Mouse (Mus musculus) kidney, adult 11 months (tissue): Measurements from ENCODE around the gene Dcaf17.

Experiments used
- DNase-seq: peaks from one replicate; pipeline ENCODE4 v3.0.0; 2022

Dcaf17 gene

DNA sequence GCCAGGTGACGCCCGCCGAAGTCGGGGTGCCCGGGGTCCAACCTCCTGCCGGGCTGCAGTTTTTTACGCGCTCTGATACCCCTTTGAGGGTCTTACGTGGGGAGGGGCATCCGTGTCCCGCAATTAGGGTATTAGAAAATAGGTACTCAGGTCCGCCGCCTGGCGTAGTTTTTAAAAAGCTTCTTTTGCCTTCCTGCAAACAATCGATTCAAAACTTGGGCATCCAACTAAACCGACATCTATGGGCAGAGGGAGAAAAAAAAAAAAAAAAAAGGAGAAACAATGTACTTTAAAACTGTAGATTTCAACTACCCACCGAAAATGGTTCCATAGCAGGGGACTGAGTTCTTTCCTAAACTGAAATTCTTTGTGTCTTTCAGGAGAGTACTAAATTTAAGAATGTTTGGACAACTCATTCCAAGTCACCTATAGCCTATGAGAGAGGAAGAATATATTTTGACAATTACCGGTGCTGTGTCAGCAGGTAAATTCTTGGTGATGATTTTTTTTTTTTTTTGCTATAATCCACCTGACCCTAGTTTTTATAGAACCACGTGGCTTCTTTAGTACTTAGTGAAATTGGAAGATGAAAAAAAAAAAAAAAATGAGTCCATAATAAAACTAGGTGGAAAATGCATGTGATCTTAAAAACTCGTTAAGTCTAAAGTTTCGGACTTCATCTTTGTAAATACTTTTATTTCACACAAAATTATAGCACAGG is 1.1 kb downstream of the Dcaf17 start:
- DNase-seq, result no peak

- no peak for DNase-seq
Observed at GRCm38 (mm10) chr2:71071601-71072000, 16.5 kb downstream of the Dcaf17 start.

- no peak for DNase-seq
Observed at GRCm38 (mm10) chr2:71073330-71073729, 18.2 kb downstream of the Dcaf17 start.

DNA sequence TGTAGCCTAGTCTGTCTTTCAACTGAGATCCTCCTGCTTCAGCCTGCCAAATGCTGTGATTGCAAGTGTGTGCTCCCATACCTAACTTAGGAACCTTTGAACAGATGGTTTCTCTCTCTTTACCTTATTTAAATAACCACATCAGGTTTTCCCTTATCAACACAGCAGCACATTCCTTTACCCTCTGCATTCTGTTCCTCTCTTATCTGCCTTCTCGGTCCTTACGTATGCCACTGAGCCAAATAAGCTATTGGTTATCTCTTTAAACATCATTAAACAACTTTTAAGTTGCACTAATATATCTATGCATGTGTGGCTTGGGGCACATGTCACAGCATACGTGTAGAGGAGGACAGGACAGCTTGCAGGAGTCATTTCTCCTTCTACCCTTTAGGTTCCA is 18.7 kb downstream of the Dcaf17 start:
- DNase-seq, result no peak

GRCm38 (mm10) chr2:71082416-71082815 is 27.3 kb downstream of the Dcaf17 start:
- DNase-seq, result no peak

DNA sequence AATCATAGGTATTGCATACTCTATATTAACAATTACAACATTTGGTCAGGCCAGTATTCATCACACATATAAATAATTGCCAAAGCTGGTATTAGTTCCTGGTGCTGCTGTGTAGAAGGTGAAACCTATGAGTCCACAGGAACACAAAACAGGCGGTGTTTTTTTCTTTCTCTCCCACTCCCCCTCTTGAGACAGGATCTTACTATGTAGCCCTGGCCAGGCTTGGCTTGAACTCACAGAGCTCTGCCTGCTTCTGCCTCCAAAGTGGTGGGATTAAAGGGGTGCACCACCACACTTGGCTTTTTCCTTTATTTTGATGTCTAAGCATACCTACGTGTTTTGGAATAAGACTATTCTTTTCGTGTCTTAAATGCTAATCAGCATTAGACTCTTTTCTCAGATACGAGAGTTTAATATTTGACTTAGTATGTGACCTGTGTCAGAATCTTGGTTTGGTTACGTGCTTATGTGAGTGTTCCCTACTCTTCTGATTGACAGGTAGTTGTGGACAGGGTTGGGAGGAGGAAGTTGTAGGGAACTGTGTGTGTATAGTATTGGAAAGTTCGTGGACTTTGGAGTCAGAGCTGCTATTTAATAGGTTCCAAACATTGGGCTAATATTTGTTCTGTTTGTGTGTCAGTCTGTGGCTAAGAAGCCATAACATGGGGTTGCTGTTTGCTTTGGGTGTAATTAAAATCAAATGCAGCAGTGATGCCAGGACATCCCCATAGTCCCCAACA is 28.5 kb downstream of the Dcaf17 start:
- no peak for DNase-seq

GRCm38 (mm10) chr2:71089766-71090165 is 34.6 kb downstream of the Dcaf17 start:
- no peak for DNase-seq

GRCm38 (mm10) chr2:71090660-71091445 is 35.7 kb downstream of the Dcaf17 start:
- no peak for DNase-seq

DNA sequence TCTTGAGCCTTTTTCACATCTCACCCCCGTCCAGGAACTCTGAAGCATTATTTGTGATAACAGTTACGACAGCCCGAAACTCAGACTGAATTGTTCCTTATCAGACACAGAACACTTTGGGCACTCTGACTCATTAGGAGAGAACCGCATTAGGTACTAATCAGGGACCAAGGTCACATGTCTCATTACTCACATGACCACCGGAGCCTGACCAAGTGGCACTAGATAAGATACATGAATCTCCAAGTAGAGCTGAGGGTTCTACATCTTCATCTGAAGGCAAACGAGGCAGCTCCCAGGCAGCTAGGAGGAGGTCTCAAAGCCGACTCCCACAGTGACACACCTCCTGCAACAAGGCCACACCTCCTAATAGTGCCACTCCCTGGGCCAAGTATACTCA is 41.0 kb downstream of the Dcaf17 start:
- no peak for DNase-seq

DNA sequence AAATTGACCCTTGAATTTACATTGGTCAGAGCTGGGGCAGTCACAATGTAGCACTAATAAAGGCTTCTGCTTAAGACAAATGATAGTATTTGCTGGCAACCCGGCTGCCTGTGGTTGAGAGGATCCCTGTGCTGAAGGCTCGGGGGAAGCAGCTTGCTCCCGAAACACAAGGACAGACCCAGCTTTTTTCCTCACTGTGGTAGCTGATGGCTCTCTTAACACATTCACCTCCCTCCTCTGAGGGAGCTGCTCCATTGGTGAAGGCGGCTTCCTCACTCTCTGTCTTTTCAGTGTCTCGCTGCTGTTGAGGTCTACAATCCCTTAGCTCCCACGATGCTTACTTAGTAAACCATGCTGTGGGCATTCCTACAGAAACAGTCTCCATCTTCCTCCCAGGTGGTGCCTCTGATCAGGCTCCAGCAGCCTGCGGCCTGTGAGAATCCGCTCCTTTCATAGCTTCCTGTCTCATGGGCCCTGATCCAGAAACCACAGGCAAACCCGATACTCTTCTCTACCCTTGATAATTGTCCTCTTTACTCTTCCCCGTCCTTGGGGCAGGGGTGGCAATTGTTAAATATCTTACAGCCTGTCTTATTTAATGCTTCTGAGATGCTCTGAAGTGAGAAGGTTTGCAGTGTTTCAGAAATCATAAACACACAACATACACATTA is 47.6 kb downstream of the Dcaf17 start:
- no peak for DNase-seq

DNA sequence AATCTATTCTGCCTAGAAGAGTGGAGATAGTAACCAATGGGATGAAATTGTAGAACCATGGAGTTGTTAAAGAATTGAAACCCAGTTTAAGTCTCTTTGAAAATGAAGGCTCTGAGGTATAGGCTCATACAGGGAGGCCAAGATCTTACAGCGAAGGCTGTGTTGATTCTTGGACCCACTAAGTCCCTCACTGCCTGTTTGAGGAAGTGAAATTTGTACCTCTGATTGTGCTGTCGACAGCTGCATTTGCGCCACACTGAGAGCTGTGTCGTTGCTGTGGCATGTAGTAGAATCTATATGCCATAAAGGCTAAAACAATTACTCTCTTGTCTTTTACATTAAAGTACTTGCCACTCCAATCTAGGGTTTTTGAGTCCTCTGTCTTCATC is 48.2 kb downstream of the Dcaf17 start:
- DNase-seq, result no peak

DNA sequence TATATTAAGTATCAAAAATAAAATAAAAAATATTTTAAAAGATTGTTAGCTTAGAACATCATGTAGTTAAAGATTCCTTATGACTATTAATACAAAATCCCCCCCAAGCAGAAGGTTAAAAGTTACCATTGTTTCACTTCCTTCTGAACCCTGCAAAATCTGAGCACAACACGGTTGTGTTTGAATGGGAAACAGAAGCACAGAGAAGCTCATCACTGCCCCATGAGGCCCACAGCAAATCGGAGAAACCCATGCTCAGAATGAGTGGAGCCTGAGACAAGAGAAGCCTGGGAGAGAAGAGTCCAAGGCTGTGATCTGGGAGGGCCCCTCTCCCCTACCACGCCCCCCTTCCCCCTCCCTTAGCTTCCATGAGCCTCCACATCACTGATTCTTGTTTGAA is 49.6 kb downstream of the Dcaf17 start:
- DNase-seq, result no peak

DNA sequence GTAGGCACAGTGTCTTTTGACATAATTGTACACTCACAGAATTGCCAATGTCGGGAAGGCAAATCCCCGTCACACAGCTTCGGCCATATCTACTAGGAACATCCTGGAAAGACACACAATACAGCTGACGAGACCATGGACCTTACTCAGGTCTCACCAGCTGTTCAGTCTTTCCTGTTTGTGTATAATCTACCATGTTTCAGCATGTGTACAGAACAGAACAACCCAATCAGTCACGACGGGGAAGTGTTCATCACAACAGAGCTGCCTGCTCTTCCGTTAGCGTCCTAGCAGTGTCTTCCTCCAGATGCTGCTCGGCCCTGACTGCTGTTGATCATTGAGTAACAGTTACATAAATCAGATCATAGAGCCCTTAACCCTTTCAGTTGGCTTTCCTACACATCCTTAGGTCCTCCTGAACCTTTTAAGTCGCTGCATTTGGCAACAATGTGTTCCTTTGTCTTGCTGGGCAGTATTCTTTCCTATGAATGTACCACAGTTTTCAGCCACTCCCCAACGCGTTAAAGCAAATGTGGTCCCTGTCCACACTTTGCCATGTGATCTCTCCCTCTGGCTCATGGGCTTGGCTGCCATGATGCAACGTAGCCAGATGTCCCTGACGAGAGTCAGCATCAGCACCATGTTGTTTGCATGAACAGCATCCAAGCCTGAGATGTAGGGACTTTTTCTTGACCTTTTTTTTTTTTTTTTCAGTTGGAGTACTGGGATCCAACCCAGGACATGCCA is 50.5 kb downstream of the Dcaf17 start:
- no peak for DNase-seq

GRCm38 (mm10) chr2:71107225-71107624 is 52.1 kb downstream of the Dcaf17 start:
- DNase-seq, result no peak

DNA sequence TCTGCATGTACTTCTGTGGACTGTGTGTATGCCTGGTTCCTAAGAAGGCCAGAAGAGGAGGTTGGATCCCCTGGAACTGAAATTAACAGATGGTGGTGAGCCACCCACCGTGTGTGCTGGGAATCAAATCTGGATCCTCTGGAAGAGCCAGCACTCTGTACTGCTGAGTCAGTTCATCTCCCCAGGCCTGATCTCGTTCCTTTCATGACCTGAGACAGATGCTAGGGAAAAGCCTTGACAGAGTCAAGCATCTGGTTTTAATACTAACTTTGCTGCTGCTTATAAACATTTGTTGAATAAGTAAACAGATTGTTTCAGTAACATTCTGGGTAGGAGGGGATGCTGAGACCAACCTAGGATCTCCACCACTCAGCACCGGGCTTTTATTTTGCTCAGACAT is 53.4 kb downstream of the Dcaf17 start:
- DNase-seq, result no peak

GRCm38 (mm10) chr2:71113489-71114171 is 58.5 kb downstream of the Dcaf17 start:
- no peak for DNase-seq

GRCm38 (mm10) chr2:71116151-71116550 is 61.0 kb downstream of the Dcaf17 start:
- DNase-seq, result no peak

- DNase-seq, result no peak
Observed at GRCm38 (mm10) chr2:71117797-71118708, 62.9 kb downstream of the Dcaf17 start, which contains the start of gene Cybrd1. TSS of gene Cybrd1 (plus strand) at chr2:71117923.

- no peak for DNase-seq
Observed at GRCm38 (mm10) chr2:71120844-71121243, 65.7 kb downstream of the Dcaf17 start.

GRCm38 (mm10) chr2:71121406-71121805 is 66.3 kb downstream of the Dcaf17 start:
- no peak for DNase-seq
